Mouse (Mus musculus) MEL (cell line): ENCODE data around the gene Pfkfb3. TPM values are rescaled to one million over a fixed set of nuclear protein-coding genes. Genes with fewer than 3 reads are reported as not detected.

ENCODE experiments used
- DNase-seq: peaks from one replicate; pipeline ENCODE4 v3.0.0; 2011; ENCODE audit warnings: low read depth, low spot score
- H3K27ac ChIP-seq: 2 replicates; pipeline ENCODE4 v1.5.1; 2012; ENCODE audit warnings: low read depth, mild to moderate bottlenecking, control low read depth, low read length, moderate library complexity; ENCODE audit not compliant: control insufficient read depth
- H3K27me3 ChIP-seq, 2 experiments: fragments of 150-350 bp in 1 of 2; sonication (generic) in 1 of 2; 2 replicates each; pipeline ENCODE4 v1.6.1; 2012; ENCODE audit warnings: low read length in 2 of 2, mild to moderate bottlenecking in 2 of 2, improper control_type of control experiment in 1 of 2, moderate library complexity in 1 of 2; ENCODE audit not compliant: insufficient read depth in 2 of 2, control insufficient read depth in 1 of 2
- H3K36me3 ChIP-seq, 2 experiments: 2 replicates each; pipeline ENCODE4 v1.6.1; 2012 to 2014; ENCODE audit warnings: low read length in 2 of 2, improper control_type of control experiment in 1 of 2, inconsistent platforms in 1 of 2, mild to moderate bottlenecking in 1 of 2; ENCODE audit not compliant: insufficient read depth in 2 of 2, control insufficient read depth in 1 of 2
- H3K4me1 ChIP-seq, 2 experiments: fragments of 150-350 bp in 1 of 2; sonication (generic) in 1 of 2; 2 replicates each; pipeline ENCODE4 v1.6.1; 2012; ENCODE audit warnings: low read length in 2 of 2, improper control_type of control experiment in 1 of 2, mild to moderate bottlenecking in 1 of 2; ENCODE audit not compliant: insufficient read depth in 2 of 2, control insufficient read depth in 1 of 2
- H3K4me3 ChIP-seq, 2 experiments: fragments of 150-350 bp in 1 of 2; sonication (generic) in 1 of 2; 2 replicates each; pipeline ENCODE4 v1.5.1; 2012; ENCODE audit warnings: low read depth in 2 of 2, low read length in 2 of 2, mild to moderate bottlenecking in 2 of 2, moderate library complexity in 2 of 2, control low read depth in 1 of 2, improper control_type of control experiment in 1 of 2; ENCODE audit not compliant: control insufficient read depth in 1 of 2, insufficient read depth in 1 of 2
- H3K79me2 ChIP-seq: 2 replicates; pipeline ENCODE4 v1.6.1; 2012; ENCODE audit warnings: mild to moderate bottlenecking, low read length, moderate library complexity; ENCODE audit not compliant: control insufficient read depth, poor library complexity, insufficient read depth
- H3K9ac ChIP-seq: 2 replicates; pipeline ENCODE4 v1.6.1; 2012; ENCODE audit warnings: low read depth, mild to moderate bottlenecking, control low read depth, low read length, moderate library complexity; ENCODE audit not compliant: control insufficient read depth, poor library complexity, severe bottlenecking
- H3K9me3 ChIP-seq: fragments of 150-350 bp; sonication (generic); replicated peaks from 2 replicates; pipeline ENCODE4 v1.6.1; 2012; ENCODE audit warnings: mild to moderate bottlenecking, low read length, improper control_type of control experiment, moderate library complexity; ENCODE audit not compliant: insufficient read depth
- CHD1 ChIP-seq: IDR thresholded peaks from 2 replicates; pipeline ENCODE4 v1.6.1; 2012; ENCODE audit warnings: low read depth, mild to moderate bottlenecking, inconsistent platforms, low read length, improper control_type of control experiment
- CHD2 ChIP-seq: IDR thresholded peaks from 2 replicates; pipeline ENCODE4 v1.6.1; 2011; ENCODE audit warnings: low read length, improper control_type of control experiment
- CTCF ChIP-seq, 3 experiments: IDR thresholded peaks in 2 of 3; conservative IDR thresholded peaks in 1 of 3; 2 replicates each; pipeline ENCODE4 v1.5.1; 2011 to 2012; ENCODE audit warnings: low read length in 3 of 3, low read depth in 2 of 3, mild to moderate bottlenecking in 2 of 3, improper control_type of control experiment in 1 of 3, inconsistent platforms in 1 of 3, mixed read lengths in 1 of 3, moderate library complexity in 1 of 3; ENCODE audit not compliant: control insufficient read depth in 1 of 3, insufficient read depth in 1 of 3, poor library complexity in 1 of 3, severe bottlenecking in 1 of 3
- GABPA ChIP-seq: IDR thresholded peaks from 2 replicates; pipeline ENCODE4 v1.6.1; 2012; ENCODE audit warnings: low read depth, mild to moderate bottlenecking, inconsistent platforms, low read length, improper control_type of control experiment, moderate library complexity
- HCFC1 ChIP-seq: IDR thresholded peaks from 2 replicates; pipeline ENCODE4 v1.6.1; 2012; ENCODE audit warnings: low read depth, mild to moderate bottlenecking, inconsistent platforms, low read length, improper control_type of control experiment, moderate library complexity
- JUND ChIP-seq: IDR thresholded peaks from 2 replicates; pipeline ENCODE4 v1.6.1; 2011; ENCODE audit warnings: low read depth, mild to moderate bottlenecking, improper control_type of control experiment, low read length
- MAZ ChIP-seq: IDR thresholded peaks from 2 replicates; pipeline ENCODE4 v1.6.1; 2012; ENCODE audit warnings: low read depth, mild to moderate bottlenecking, inconsistent platforms, low read length, improper control_type of control experiment
- MEF2A ChIP-seq: IDR thresholded peaks from 2 replicates; pipeline ENCODE4 v1.6.1; 2014; ENCODE audit warnings: low read depth, mild to moderate bottlenecking, inconsistent platforms, low read length, improper control_type of control experiment; ENCODE audit not compliant: poor library complexity, insufficient replicate concordance, severe bottlenecking; ENCODE audit errors: extremely low read depth
- MXI1 ChIP-seq: IDR thresholded peaks from 2 replicates; pipeline ENCODE4 v1.6.1; 2011; ENCODE audit warnings: mild to moderate bottlenecking, low read depth, low read length, improper control_type of control experiment
- MYB ChIP-seq: IDR thresholded peaks from 2 replicates; pipeline ENCODE4 v1.6.1; 2011; ENCODE audit warnings: mild to moderate bottlenecking, low read depth, low read length, improper control_type of control experiment
- MYC ChIP-seq: IDR thresholded peaks from 2 replicates; pipeline ENCODE4 v1.6.1; 2011; ENCODE audit warnings: low read depth, mild to moderate bottlenecking, low read length, improper control_type of control experiment, moderate library complexity
- POLR2A ChIP-seq, 2 experiments: IDR thresholded peaks; 2 replicates each; pipeline ENCODE4 v1.6.1; 2011 to 2012; ENCODE audit warnings: low read length in 2 of 2, mild to moderate bottlenecking in 2 of 2, control low read depth in 1 of 2, improper control_type of control experiment in 1 of 2, low read depth in 1 of 2, moderate library complexity in 1 of 2; ENCODE audit not compliant: control insufficient read depth in 1 of 2, insufficient read depth in 1 of 2, poor library complexity in 1 of 2
- SMC3 ChIP-seq: IDR thresholded peaks from 2 replicates; pipeline ENCODE4 v1.6.1; 2011; ENCODE audit warnings: low read depth, low read length, improper control_type of control experiment
- TCF12 ChIP-seq: IDR thresholded peaks from 2 replicates; pipeline ENCODE4 v1.6.1; 2014; ENCODE audit warnings: low read depth, mild to moderate bottlenecking, inconsistent platforms, low read length, improper control_type of control experiment, moderate library complexity
- USF1 ChIP-seq: IDR thresholded peaks from 2 replicates; pipeline ENCODE4 v1.6.1; 2014; ENCODE audit warnings: low read depth, mild to moderate bottlenecking, inconsistent platforms, low read length, improper control_type of control experiment, moderate library complexity
- USF2 ChIP-seq, 2 experiments: IDR thresholded peaks; 2 replicates each; pipeline ENCODE4 v1.6.1; 2011 to 2012; ENCODE audit warnings: improper control_type of control experiment in 2 of 2, low read length in 2 of 2, borderline replicate concordance in 1 of 2, inconsistent platforms in 1 of 2, low read depth in 1 of 2, mild to moderate bottlenecking in 1 of 2; ENCODE audit not compliant: insufficient read depth in 1 of 2
- ZKSCAN1 ChIP-seq: IDR thresholded peaks from 2 replicates; pipeline ENCODE4 v1.6.1; 2012; ENCODE audit warnings: low read depth, mild to moderate bottlenecking, inconsistent platforms, low read length, improper control_type of control experiment, moderate library complexity
- ZMIZ1 ChIP-seq: IDR thresholded peaks from 2 replicates; pipeline ENCODE4 v1.6.1; 2012; ENCODE audit warnings: low read depth, mild to moderate bottlenecking, inconsistent platforms, low read length, improper control_type of control experiment, moderate library complexity
- polyA plus RNA-seq, 2 experiments: library from polyadenylated mRNA; stranded (reverse) in 1 of 2; unstranded in 1 of 2; fragments of >175 nt in 1 of 2; fragments of >200 nt in 1 of 2; gene quantifications; 2 replicates each; pipeline versions ENCODE4 v1.2.1 to v1.2.4; 2012; ENCODE audit warnings: low replicate concordance in 2 of 2, low read depth in 1 of 2; ENCODE audit not compliant: insufficient read length in 2 of 2, insufficient read depth in 1 of 2, missing spikeins in 1 of 2
- total RNA-seq: library from RNA; depleted of rRNA; stranded (reverse); fragments of 300-350 nt; gene quantifications from 2 replicates; pipeline ENCODE4 v1.2.3, GENCODE M21; 2012

The Pfkfb3 gene
- total and polyA plus RNA-seq, 3 experiments: 9.9 to 13.8 TPM; not detected in 1

GRCm38 (mm10) chr2:11526063-11526462, 27.8 kb downstream of the Pfkfb3 start:
- no peaks in the 10 kb centered on the region for H3K79me2 ChIP-seq
- peaks cover 0 to 6% of the 10 kb centered on the region in 2 experiments; a peak in 2 of 4 replicates for H3K36me3 ChIP-seq
- no peak for DNase-seq
- H3K9ac ChIP-seq: no peak overlapping the region
- no peaks in the 10 kb centered on the region for H3K27me3 ChIP-seq
- H3K27ac ChIP-seq: no peak overlapping the region
- peaks cover 0 to 13% of the 10 kb centered on the region in 2 experiments; a peak in 3 of 4 replicates for H3K4me1 ChIP-seq
- TF ChIP-seq MAZ: no peak
- TF ChIP-seq JUND: no peak
- TF ChIP-seq POLR2A (IDR thresholded peaks at IDR 0.05; ENCODE audit: control insufficient read depth in 1 of 2, insufficient read depth in 1 of 2, low read depth in 1 of 2, low read length in 2 of 2, poor library complexity in 1 of 2): no peak
- no peak for TF ChIP-seq USF2 (IDR thresholded peaks at IDR 0.05; ENCODE audit: borderline replicate concordance in 1 of 2, insufficient read depth in 1 of 2, low read depth in 1 of 2, low read length in 2 of 2)
- no peak for TF ChIP-seq SMC3
- TF ChIP-seq CHD2: no peak
- H3K9me3 ChIP-seq: no peaks in the 10 kb centered on the region
- H3K4me3 ChIP-seq: no peak overlapping the region

- Histone ChIP-seq H3K4me1 (peaks cover 0 to 8% of the 10 kb centered on the region in 2 experiments; a peak in 2 of 4 replicates), H3K27me3 (no peaks in the 10 kb centered on the region), H3K27ac (no peak overlapping the region), H3K4me3 (no peak overlapping the region), H3K9ac (no peak overlapping the region), H3K79me2 (no peaks in the 10 kb centered on the region), H3K9me3 (no peaks in the 10 kb centered on the region), H3K36me3 (peaks cover 0 to 5% of the 10 kb centered on the region in 2 experiments; a peak in 1 of 4 replicates)
- no peak for TF ChIP-seq MYC
- 0 out of 2 replicates have a peak, but pooled peaks have one; percentile 10 for TF ChIP-seq MYB
- TF ChIP-seq CHD1: no peak
- DNase-seq: no peak
Observed at GRCm38 (mm10) chr2:11524736-11525135, 29.1 kb downstream of the Pfkfb3 start.

- Histone ChIP-seq H3K9ac (no peak overlapping the region), H3K4me1 (peaks cover 0 to 4% of the 10 kb centered on the region in 2 experiments; a peak in 1 of 4 replicates), H3K27me3 (no peaks in the 10 kb centered on the region), H3K79me2 (no peaks in the 10 kb centered on the region), H3K4me3 (no peak overlapping the region), H3K27ac (no peak overlapping the region), H3K9me3 (no peaks in the 10 kb centered on the region), H3K36me3 (peaks cover 0 to 5% of the 10 kb centered on the region in 2 experiments; a peak in 1 of 4 replicates)
- DNase-seq: no peak
- TF ChIP-seq POLR2A (IDR thresholded peaks at IDR 0.05; ENCODE audit: control insufficient read depth in 1 of 2, insufficient read depth in 1 of 2, low read depth in 1 of 2, low read length in 2 of 2, poor library complexity in 1 of 2) (no peak), MEF2A (no peak), USF1 (no peak), ZKSCAN1 (no peak), SMC3 (no peak), GABPA (no peak), ZMIZ1 (no peak), CTCF (IDR thresholded peaks at IDR 0.05 in 2 of 3, conservative IDR thresholded peaks at IDR 0.05 in 1 of 3; ENCODE audit: control insufficient read depth in 1 of 3, insufficient read depth in 1 of 3, low read depth in 2 of 3, low read length in 3 of 3, poor library complexity in 1 of 3, severe bottlenecking in 1 of 3) (no peak), MYC (no peak), MXI1 (no peak), TCF12 (no peak), HCFC1 (no peak)
Observed at GRCm38 (mm10) chr2:11521758-11522157, 32.1 kb downstream of the Pfkfb3 start.
